Mouse (Mus musculus): ENCODE data around the gene Pkdrej. TPM values are rescaled to one million over a fixed set of nuclear protein-coding genes. Genes with fewer than 3 reads are reported as not detected.

The Pkdrej gene
- polyA plus RNA-seq, 1 experiment from 2014 or later, result 0.08 TPM

- H3K36me3 ChIP-seq, result no peaks in the 10 kb centered on the region
- DNase-seq (no peak), ATAC-seq (ENCODE audit: low read depth) (no peak)
- no peaks in the 10 kb centered on the region for H3K27me3 ChIP-seq
- H3K4me1 ChIP-seq (replicated peaks), result peaks cover 39% of the 10 kb centered on the region
- H3K9ac ChIP-seq, result no peak overlapping the region
- no peaks in the 10 kb centered on the region for H3K9me3 ChIP-seq (replicated peaks)
- H3K27ac ChIP-seq, result no peak overlapping the region
- no peak overlapping the region for H3K4me3 ChIP-seq (replicated peaks)
- WGBS (ENCODE audit: insufficient replicate concordance), result 75% methylated on average over 8 of the region's 8 CpGs
- H3K4me2 ChIP-seq, result no peak overlapping the region
These were observed 13.1 kb downstream of the Pkdrej start for GRCm38 (mm10) chr15:85808434-85808833.

- no peak overlapping the region for H3K4me2 ChIP-seq
- H3K9me3 ChIP-seq (replicated peaks), result no peaks in the 10 kb centered on the region
- DNase-seq (no peak), ATAC-seq (ENCODE audit: low read depth) (no peak)
- no peaks in the 10 kb centered on the region for H3K36me3 ChIP-seq
- no peaks in the 10 kb centered on the region for H3K27me3 ChIP-seq
- no peak overlapping the region for H3K27ac ChIP-seq
- peaks cover 35% of the 10 kb centered on the region for H3K4me1 ChIP-seq (replicated peaks)
- H3K9ac ChIP-seq, result no peak overlapping the region
- H3K4me3 ChIP-seq (replicated peaks), result no peak overlapping the region
- WGBS (ENCODE audit: insufficient replicate concordance), result 72% methylated on average over 6 of the region's 6 CpGs
These were observed 13.5 kb downstream of the Pkdrej start for GRCm38 (mm10) chr15:85808031-85808430.

GRCm38 (mm10) chr15:85807404-85807803, 14.1 kb downstream of the Pkdrej start:
- no peak overlapping the region for H3K4me2 ChIP-seq
- peaks cover 31% of the 10 kb centered on the region for H3K4me1 ChIP-seq (replicated peaks)
- no peaks in the 10 kb centered on the region for H3K36me3 ChIP-seq
- no peak overlapping the region for H3K4me3 ChIP-seq (replicated peaks)
- 73% methylated on average over 4 of the region's 4 CpGs for WGBS (ENCODE audit: insufficient replicate concordance)
- H3K9me3 ChIP-seq (replicated peaks), result no peaks in the 10 kb centered on the region
- no peak for DNase-seq
- no peak overlapping the region for H3K9ac ChIP-seq
- H3K27me3 ChIP-seq, result no peaks in the 10 kb centered on the region
- no peak overlapping the region for H3K27ac ChIP-seq
- ATAC-seq (ENCODE audit: low read depth), result no peak

- Histone ChIP-seq H3K4me3 (replicated peaks) (no peak overlapping the region), H3K4me1 (replicated peaks) (peaks cover 26% of the 10 kb centered on the region), H3K9me3 (replicated peaks) (no peaks in the 10 kb centered on the region), H3K36me3 (no peaks in the 10 kb centered on the region), H3K27ac (no peak overlapping the region), H3K27me3 (no peaks in the 10 kb centered on the region), H3K9ac (no peak overlapping the region), H3K4me2 (no peak overlapping the region)
- 61% methylated on average over 4 of the region's 4 CpGs for WGBS (ENCODE audit: insufficient replicate concordance)
- ATAC-seq (ENCODE audit: low read depth), result no peak
- DNase-seq, result no peak
These were observed 14.6 kb downstream of the Pkdrej start for GRCm38 (mm10) chr15:85806886-85807285.

- no peak overlapping the region for H3K27ac ChIP-seq
- no peaks in the 10 kb centered on the region for H3K27me3 ChIP-seq
- no peaks in the 10 kb centered on the region for H3K9me3 ChIP-seq (replicated peaks)
- H3K36me3 ChIP-seq, result peaks cover 8% of the 10 kb centered on the region
- no peak overlapping the region for H3K4me3 ChIP-seq (replicated peaks)
- no peak overlapping the region for H3K9ac ChIP-seq
- DNase-seq, result no peak
- H3K4me1 ChIP-seq (replicated peaks), result no peaks in the 10 kb centered on the region
- no peak for ATAC-seq (ENCODE audit: low read depth)
- 57% methylated on average over 2 of the region's 2 CpGs for WGBS (ENCODE audit: insufficient replicate concordance)
- no peak overlapping the region for H3K4me2 ChIP-seq
These were observed 18.6 kb downstream of the Pkdrej start for GRCm38 (mm10) chr15:85802931-85803330.

- ATAC-seq (ENCODE audit: low read depth) (no peak), DNase-seq (no peak)
- Histone ChIP-seq H3K9me3 (replicated peaks) (no peaks in the 10 kb centered on the region), H3K27ac (no peak overlapping the region), H3K4me2 (no peak overlapping the region), H3K36me3 (peaks cover 12% of the 10 kb centered on the region), H3K4me1 (replicated peaks) (no peaks in the 10 kb centered on the region), H3K9ac (no peak overlapping the region), H3K4me3 (replicated peaks) (no peak overlapping the region), H3K27me3 (no peaks in the 10 kb centered on the region)
- 80% methylated on average over 8 of the region's 8 CpGs for WGBS (ENCODE audit: insufficient replicate concordance)
These were observed 22.9 kb downstream of the Pkdrej start for GRCm38 (mm10) chr15:85798676-85799075.

GRCm38 (mm10) chr15:85795516-85795915, 26.0 kb downstream of the Pkdrej start:
- no peak overlapping the region for H3K9ac ChIP-seq
- H3K4me2 ChIP-seq, result no peak overlapping the region
- no peak for DNase-seq
- no peak for ATAC-seq (ENCODE audit: low read depth)
- peaks cover 12% of the 10 kb centered on the region for H3K36me3 ChIP-seq
- no peaks in the 10 kb centered on the region for H3K9me3 ChIP-seq (replicated peaks)
- H3K27ac ChIP-seq, result no peak overlapping the region
- no peak overlapping the region for H3K4me3 ChIP-seq (replicated peaks)
- WGBS (ENCODE audit: insufficient replicate concordance), result 48% methylated on average over 6 of the region's 6 CpGs
- H3K4me1 ChIP-seq (replicated peaks), result no peaks in the 10 kb centered on the region
- no peaks in the 10 kb centered on the region for H3K27me3 ChIP-seq

GRCm38 (mm10) chr15:85792819-85793218, 28.7 kb downstream of the Pkdrej start:
- 0 out of 2 replicates have a peak, but pooled peaks cover 4% of the 10 kb centered on the region for H3K36me3 ChIP-seq
- no peak overlapping the region for H3K4me3 ChIP-seq (replicated peaks)
- DNase-seq, result no peak
- no peaks in the 10 kb centered on the region for H3K27me3 ChIP-seq
- no peak overlapping the region for H3K9ac ChIP-seq
- no peak for ATAC-seq (ENCODE audit: low read depth)
- no peaks in the 10 kb centered on the region for H3K9me3 ChIP-seq (replicated peaks)
- H3K4me1 ChIP-seq (replicated peaks), result no peaks in the 10 kb centered on the region
- H3K27ac ChIP-seq, result no peak overlapping the region
- H3K4me2 ChIP-seq, result no peak overlapping the region
- WGBS (ENCODE audit: insufficient replicate concordance), result 30% methylated on average over 1 of the region's 1 CpGs

- no peak for DNase-seq
- H3K36me3 ChIP-seq, result 0 out of 2 replicates have a peak, but pooled peaks cover 4% of the 10 kb centered on the region
- ATAC-seq (ENCODE audit: low read depth), result no peak
- no peaks in the 10 kb centered on the region for H3K9me3 ChIP-seq (replicated peaks)
- no peak overlapping the region for H3K4me3 ChIP-seq (replicated peaks)
- no peak overlapping the region for H3K4me2 ChIP-seq
- WGBS (ENCODE audit: insufficient replicate concordance), result 69% methylated on average over 4 of the region's 4 CpGs
- H3K9ac ChIP-seq, result no peak overlapping the region
- H3K27me3 ChIP-seq, result no peaks in the 10 kb centered on the region
- H3K4me1 ChIP-seq (replicated peaks), result peaks cover 8% of the 10 kb centered on the region; the same call in 1 of the 2 replicates
- H3K27ac ChIP-seq, result no peak overlapping the region
These were observed 30.1 kb downstream of the Pkdrej start for GRCm38 (mm10) chr15:85791449-85791848.

- H3K9ac ChIP-seq, result no peak overlapping the region
- WGBS (ENCODE audit: insufficient replicate concordance), result 75% methylated on average over 16 of the region's 16 CpGs
- no peaks in the 10 kb centered on the region for H3K27me3 ChIP-seq
- H3K4me1 ChIP-seq (replicated peaks), result peaks cover 8% of the 10 kb centered on the region; the same call in 1 of the 2 replicates
- H3K4me3 ChIP-seq (replicated peaks), result no peak overlapping the region
- no peak for DNase-seq
- H3K36me3 ChIP-seq, result no peaks in the 10 kb centered on the region
- no peak overlapping the region for H3K4me2 ChIP-seq
- ATAC-seq (ENCODE audit: low read depth), result no peak
- no peaks in the 10 kb centered on the region for H3K9me3 ChIP-seq (replicated peaks)
- H3K27ac ChIP-seq, result no peak overlapping the region
These were observed 32.9 kb downstream of the Pkdrej start for GRCm38 (mm10) chr15:85788633-85789032.

- H3K27ac ChIP-seq, result no peak overlapping the region
- 69% methylated on average over 4 of the region's 4 CpGs for WGBS (ENCODE audit: insufficient replicate concordance)
These were observed 33.5 kb downstream of the Pkdrej start for GRCm38 (mm10) chr15:85788051-85788450.

GRCm38 (mm10) chr15:85787482-85787881, 34.1 kb downstream of the Pkdrej start:
- Histone ChIP-seq H3K4me1 (replicated peaks) (peaks cover 8% of the 10 kb centered on the region; the same call in 1 of the 2 replicates), H3K9ac (no peak overlapping the region), H3K4me3 (replicated peaks) (no peak overlapping the region), H3K27me3 (no peaks in the 10 kb centered on the region), H3K27ac (peak overlapping the region; percentile 55; the same call in 1 of the 2 replicates), H3K4me2 (no peak overlapping the region), H3K9me3 (replicated peaks) (no peaks in the 10 kb centered on the region), H3K36me3 (no peaks in the 10 kb centered on the region)
- ATAC-seq (ENCODE audit: low read depth), result peak; percentile 73
- no peak for DNase-seq
- 71% methylated on average over 6 of the region's 6 CpGs for WGBS (ENCODE audit: insufficient replicate concordance)

More at GRCm38 (mm10) chr15:85788051-85788450, 33.5 kb downstream of the Pkdrej start:
- no peak overlapping the region for H3K4me2 ChIP-seq
- H3K27me3 ChIP-seq, result no peaks in the 10 kb centered on the region
- peaks cover 8% of the 10 kb centered on the region; the same call in 1 of the 2 replicates for H3K4me1 ChIP-seq (replicated peaks)
- no peak overlapping the region for H3K9ac ChIP-seq
- H3K9me3 ChIP-seq (replicated peaks), result no peaks in the 10 kb centered on the region
- no peak for ATAC-seq (ENCODE audit: low read depth)
- DNase-seq, result no peak
- H3K36me3 ChIP-seq, result no peaks in the 10 kb centered on the region
- no peak overlapping the region for H3K4me3 ChIP-seq (replicated peaks)
